Mouse (Mus musculus): ENCODE results near the gene Sec14l1.

GRCm38 (mm10) chr11:117176900-117177299, 61.9 kb downstream of the Sec14l1 start:
- TF ChIP-seq CTCF (conservative IDR thresholded peaks at IDR 0.05; ENCODE audit: insufficient read depth, insufficient read length, low read depth, low read length) (no peak), POLR2A (IDR thresholded peaks at IDR 0.05; ENCODE audit: low read depth, low read length) (no peak)

Data from kidney, adult 2 months (tissue).